Mouse (Mus musculus): ENCODE results near the gene Tnpo1.

GRCm38 (mm10) chr13:98912602-98913001, 13.6 kb downstream of the Tnpo1 start:
- TF ChIP-seq CTCF (IDR thresholded peaks at IDR 0.05; ENCODE audit: low read depth, low read length) = no peak
- TF ChIP-seq POLR2A (IDR thresholded peaks at IDR 0.05; ENCODE audit: borderline replicate concordance, low read depth, low read length) = no peak
